Mouse (Mus musculus) hindbrain, embryonic 16.5 days (tissue): Measurements from ENCODE around the gene Mdc1. TPM values are rescaled to one million over a fixed set of nuclear protein-coding genes. Genes with fewer than 3 reads are reported as not detected.

Experiments
- ATAC-seq: fragments of 200-750 bp; cut with Nextera tagmentation; 2 replicates; pipeline ENCODE4 v1.8.0; 2017; ENCODE audit warnings: moderate TSS enrichment, moderate library complexity
- H3K27ac ChIP-seq: fragments of 300-500 bp; sonication (generic); 2 replicates; pipeline ENCODE4 v1.5.1; 2014; ENCODE audit warnings: low read depth, mild to moderate bottlenecking, control low read depth, low read length, moderate library complexity
- H3K27me3 ChIP-seq: fragments of 300-500 bp; sonication (generic); replicated peaks from 2 replicates; pipeline ENCODE4 v1.6.1; 2014; ENCODE audit warnings: low read length; ENCODE audit not compliant: control insufficient read depth, insufficient read depth
- H3K36me3 ChIP-seq: fragments of 300-500 bp; sonication (generic); 2 replicates; pipeline ENCODE4 v1.6.1; 2014; ENCODE audit warnings: mild to moderate bottlenecking, low read length, moderate library complexity, mixed read lengths; ENCODE audit not compliant: control insufficient read depth, insufficient read depth
- H3K4me1 ChIP-seq: fragments of 300-500 bp; sonication (generic); 2 replicates; pipeline ENCODE4 v1.6.1; 2014; ENCODE audit warnings: low read depth, low read length; ENCODE audit not compliant: control insufficient read depth, insufficient read depth
- H3K4me2 ChIP-seq: fragments of 300-500 bp; sonication (generic); 2 replicates; pipeline ENCODE4 v1.6.1; 2014; ENCODE audit warnings: mild to moderate bottlenecking, low read length, control low read depth, moderate library complexity
- H3K4me3 ChIP-seq: fragments of 300-500 bp; sonication (generic); 2 replicates; pipeline ENCODE4 v1.5.1; 2014; ENCODE audit warnings: mild to moderate bottlenecking, low read length, control low read depth, moderate library complexity
- H3K9ac ChIP-seq: fragments of 300-500 bp; sonication (generic); 2 replicates; pipeline ENCODE4 v1.6.1; 2014; ENCODE audit warnings: low read depth, mild to moderate bottlenecking, control low read depth, low read length, moderate library complexity
- H3K9me3 ChIP-seq: fragments of 300-500 bp; sonication (generic); 2 replicates; pipeline ENCODE4 v1.6.1; 2014; ENCODE audit warnings: mild to moderate bottlenecking, low read length, moderate library complexity; ENCODE audit not compliant: control insufficient read depth
- WGBS: fragments of 180-500 bp; shearing (Covaris S2); extraction: QIAGEN DNeasy Blood & Tissue Kit; methylation state at CpG from one replicate; pipeline ENCODE4 v1.1.7; 2014; 5-methylcytosine and 5-hydroxymethylcytosine counted together
- polyA plus RNA-seq: library from polyadenylated mRNA; unstranded; fragments of >200 nt; fragmentation: Nextera tagmentation; extraction: Ambion mirVana; gene quantifications from 2 replicates; pipeline ENCODE4 v1.2.1, GENCODE M21; 2015

Gene Mdc1
- polyA plus RNA-seq, 1 experiment from 2014 or later: 9.3 TPM

- H3K27me3 ChIP-seq: peaks cover 3% of the 10 kb centered on the region; the same call in 1 of the 2 replicates
- H3K9ac ChIP-seq: no peak overlapping the region
- WGBS: 61% methylated on average over 10 of the region's 10 CpGs
- no peaks in the 10 kb centered on the region for H3K36me3 ChIP-seq
- H3K4me3 ChIP-seq: no peak overlapping the region
- H3K9me3 ChIP-seq: no peaks in the 10 kb centered on the region
- H3K4me1 ChIP-seq: peaks cover 12% of the 10 kb centered on the region
- H3K4me2 ChIP-seq: no peak overlapping the region
- H3K27ac ChIP-seq: no peak overlapping the region
- no peak for ATAC-seq
Observed at GRCm38 (mm10) chr17:35817226-35817625, 24.1 kb upstream of the Mdc1 start.

- Histone ChIP-seq H3K4me2 (no peak overlapping the region), H3K27ac (no peak overlapping the region), H3K9ac (no peak overlapping the region), H3K4me3 (no peak overlapping the region), H3K9me3 (no peaks in the 10 kb centered on the region), H3K4me1 (peaks cover 27% of the 10 kb centered on the region), H3K36me3 (0 out of 2 replicates have a peak, but pooled peaks cover 2% of the 10 kb centered on the region), H3K27me3 (peaks cover 3% of the 10 kb centered on the region; the same call in 1 of the 2 replicates)
- 87% methylated on average over 5 of the region's 5 CpGs for WGBS
- ATAC-seq: no peak
Observed at GRCm38 (mm10) chr17:35820111-35820510, 21.2 kb upstream of the Mdc1 start.

GRCm38 (mm10) chr17:35821439-35822430 lies 19.6 kb upstream of the Mdc1 start, which contains the start of gene Ier3:
Gene Ier3 (plus strand): TSS chr17:35821684.
- Histone ChIP-seq H3K27ac (peak within 1 kb of the TSS; percentile 90), H3K9me3 (no peaks in the 10 kb centered on the region), H3K9ac (peak within 1 kb of the TSS; percentile 87), H3K4me1 (peaks cover 27% of the 10 kb centered on the region), H3K4me3 (peak within 1 kb of the TSS; percentile 74), H3K4me2 (peak within 1 kb of the TSS; percentile 71), H3K36me3 (peaks cover 12% of the 10 kb centered on the region), H3K27me3 (peaks cover 3% of the 10 kb centered on the region; the same call in 1 of the 2 replicates)
- peak; percentile 13; the same call in 1 of the 2 replicates for ATAC-seq
- under 1% methylated on average over 62 of the region's 62 CpGs for WGBS

- Histone ChIP-seq H3K4me1 (peaks cover 27% of the 10 kb centered on the region), H3K27ac (peak overlapping the region; percentile 90), H3K27me3 (peaks cover 3% of the 10 kb centered on the region; the same call in 1 of the 2 replicates), H3K9ac (peak overlapping the region; percentile 87), H3K4me2 (peak overlapping the region; percentile 71), H3K4me3 (peak overlapping the region; percentile 74), H3K36me3 (peaks cover 19% of the 10 kb centered on the region), H3K9me3 (no peaks in the 10 kb centered on the region)
- ATAC-seq: peak; percentile 18
- 2% methylated on average over 11 of the region's 11 CpGs for WGBS
Observed at GRCm38 (mm10) chr17:35822564-35822963, 18.8 kb upstream of the Mdc1 start.

- Histone ChIP-seq H3K4me2 (peak within 1 kb of the TSS; percentile 71), H3K4me3 (peak within 1 kb of the TSS; percentile 74), H3K27ac (peak within 1 kb of the TSS; percentile 90), H3K36me3 (peaks cover 23% of the 10 kb centered on the region), H3K27me3 (peaks cover 3% of the 10 kb centered on the region; the same call in 1 of the 2 replicates), H3K4me1 (peaks cover 27% of the 10 kb centered on the region), H3K9ac (peak within 1 kb of the TSS; percentile 87), H3K9me3 (no peaks in the 10 kb centered on the region)
- under 1% methylated on average over 41 of the region's 47 CpGs for WGBS
- ATAC-seq: peak; percentile 93
Observed at GRCm38 (mm10) chr17:35822964-35823937, 18.1 kb upstream of the Mdc1 start, which contains the start of gene Flot1. Gene Flot1 (plus strand): TSS chr17:35823230.

- Histone ChIP-seq H3K4me2 (peak overlapping the region; percentile 71), H3K4me3 (peak overlapping the region; percentile 74), H3K9ac (no peak overlapping the region; the same call in 1 of the 2 replicates), H3K4me1 (peaks cover 27% of the 10 kb centered on the region), H3K36me3 (peaks cover 23% of the 10 kb centered on the region), H3K27me3 (peaks cover 3% of the 10 kb centered on the region; the same call in 1 of the 2 replicates), H3K27ac (no peak overlapping the region), H3K9me3 (no peaks in the 10 kb centered on the region)
- 65% methylated on average over 7 of the region's 7 CpGs for WGBS
- ATAC-seq: no peak
Observed at GRCm38 (mm10) chr17:35824402-35824801, 16.9 kb upstream of the Mdc1 start.

GRCm38 (mm10) chr17:35825109-35825850 lies 16.0 kb upstream of the Mdc1 start:
- Histone ChIP-seq H3K36me3 (peaks cover 23% of the 10 kb centered on the region), H3K27me3 (0 out of 2 replicates have a peak, but pooled peaks cover 3% of the 10 kb centered on the region), H3K4me3 (no peak overlapping the region), H3K27ac (no peak overlapping the region), H3K4me2 (no peak overlapping the region), H3K9ac (no peak overlapping the region), H3K4me1 (peaks cover 33% of the 10 kb centered on the region), H3K9me3 (no peaks in the 10 kb centered on the region)
- WGBS: 96% methylated on average over 12 of the region's 13 CpGs
- ATAC-seq: no peak

GRCm38 (mm10) chr17:35829737-35830136 lies 11.6 kb upstream of the Mdc1 start:
- Histone ChIP-seq H3K9ac (peak overlapping the region; percentile 47; the same call in 1 of the 2 replicates), H3K27ac (peak overlapping the region; percentile 3; the same call in 1 of the 2 replicates), H3K27me3 (no peaks in the 10 kb centered on the region), H3K9me3 (no peaks in the 10 kb centered on the region), H3K4me1 (peaks cover 20% of the 10 kb centered on the region), H3K4me3 (no peak overlapping the region), H3K4me2 (peak overlapping the region; percentile 2; the same call in 1 of the 2 replicates), H3K36me3 (peaks cover 46% of the 10 kb centered on the region)
- ATAC-seq: peak; percentile 32; the same call in 1 of the 2 replicates
- 2% methylated on average over 21 of the region's 21 CpGs for WGBS
